Mouse (Mus musculus) layer of hippocampus, postnatal 36 days (tissue): ENCODE measurements around the gene Coro7. TPM values are rescaled to one million over a fixed set of nuclear protein-coding genes. Genes with fewer than 3 reads are reported as not detected.

Experiments
- DNase-seq, 2 experiments: peaks; one replicate each; pipeline ENCODE4 v3.0.0; 2022
- total RNA-seq, 2 experiments: library from RNA; stranded (reverse); gene quantifications; 2 replicates each; pipeline ENCODE4 v1.2.3; 2021

Gene Coro7
- total RNA-seq, 2 experiments from 2014 or later = 79.4 to 96.0 TPM

GRCm38 (mm10) chr16:4613736-4614135 is 65.8 kb downstream of the Coro7 start:
- no peak for DNase-seq

GRCm38 (mm10) chr16:4611676-4612075 is 67.9 kb downstream of the Coro7 start:
- no peak for DNase-seq

- no peak for DNase-seq
Measured at GRCm38 (mm10) chr16:4611193-4611592, 68.4 kb downstream of the Coro7 start.

GRCm38 (mm10) chr16:4608532-4609059 is 71.0 kb downstream of the Coro7 start:
- no peak for DNase-seq

DNA sequence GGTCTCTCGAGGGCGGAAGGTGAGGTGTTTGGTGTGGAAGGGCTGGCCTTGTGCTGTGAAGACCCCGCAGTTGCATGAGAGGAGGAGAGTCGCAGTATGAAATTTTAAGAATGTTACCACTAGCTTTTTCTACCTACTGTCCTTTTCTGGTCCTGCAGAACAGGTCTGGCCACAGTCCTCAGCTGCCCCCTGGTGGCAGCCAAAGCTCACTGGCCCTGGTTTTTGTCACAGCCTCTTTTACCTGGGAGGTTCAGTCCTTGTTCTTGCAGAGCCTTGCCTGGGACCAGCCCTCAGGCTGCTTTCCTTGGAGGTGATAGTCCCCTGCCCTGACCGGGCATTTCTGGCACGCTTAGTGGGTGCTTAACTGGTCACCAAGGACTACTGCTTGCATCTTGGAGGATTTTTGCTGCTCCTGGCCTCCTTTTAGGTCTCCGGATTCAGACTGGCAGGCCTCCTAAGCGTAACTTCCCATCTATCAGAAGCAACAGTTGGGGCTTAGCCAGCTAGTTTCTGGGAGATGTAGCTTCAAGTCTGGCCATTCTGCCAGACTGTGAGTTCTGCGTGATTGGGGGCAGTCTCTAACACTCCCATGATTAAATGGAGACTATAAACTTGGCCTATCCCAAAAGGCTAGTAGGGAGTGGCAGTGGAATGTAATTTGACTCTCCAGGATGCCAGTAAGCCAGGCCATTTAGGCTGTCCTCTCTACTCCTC is 71.6 kb downstream of the Coro7 start:
- peak; percentile 68 to 74 for DNase-seq

DNA sequence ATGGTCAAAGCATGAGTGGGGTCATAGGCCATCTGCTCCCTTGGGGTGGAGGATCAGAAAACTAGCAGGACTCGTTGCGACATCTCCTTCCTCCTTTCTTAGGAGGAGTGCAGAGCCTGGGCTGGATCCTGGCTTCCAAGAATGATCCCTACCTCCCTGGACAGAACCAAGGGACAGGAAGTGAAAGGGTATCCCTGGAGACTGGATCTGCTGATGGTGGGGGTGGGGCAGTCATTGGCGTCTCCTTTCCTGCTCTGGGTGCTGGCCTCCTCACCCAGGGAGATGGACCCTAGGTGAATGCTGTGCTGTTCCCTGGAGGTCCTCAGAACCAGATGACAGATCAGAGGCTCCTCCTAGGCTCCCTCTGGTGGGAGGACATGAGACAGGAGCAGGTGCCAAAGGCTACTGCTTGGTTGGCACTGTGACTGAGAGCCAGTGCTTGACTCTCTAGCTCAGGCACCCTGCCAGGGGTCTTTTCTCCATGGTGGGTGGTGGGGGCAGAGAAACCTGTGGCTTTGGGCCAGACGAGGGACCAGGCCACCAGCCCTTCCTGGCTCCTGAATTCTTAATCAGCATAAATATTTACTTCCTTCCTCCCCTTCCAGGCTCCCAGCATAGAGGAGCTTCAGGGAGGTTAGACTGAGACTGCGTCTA is 73.0 kb downstream of the Coro7 start:
- DNase-seq = no peak

DNA sequence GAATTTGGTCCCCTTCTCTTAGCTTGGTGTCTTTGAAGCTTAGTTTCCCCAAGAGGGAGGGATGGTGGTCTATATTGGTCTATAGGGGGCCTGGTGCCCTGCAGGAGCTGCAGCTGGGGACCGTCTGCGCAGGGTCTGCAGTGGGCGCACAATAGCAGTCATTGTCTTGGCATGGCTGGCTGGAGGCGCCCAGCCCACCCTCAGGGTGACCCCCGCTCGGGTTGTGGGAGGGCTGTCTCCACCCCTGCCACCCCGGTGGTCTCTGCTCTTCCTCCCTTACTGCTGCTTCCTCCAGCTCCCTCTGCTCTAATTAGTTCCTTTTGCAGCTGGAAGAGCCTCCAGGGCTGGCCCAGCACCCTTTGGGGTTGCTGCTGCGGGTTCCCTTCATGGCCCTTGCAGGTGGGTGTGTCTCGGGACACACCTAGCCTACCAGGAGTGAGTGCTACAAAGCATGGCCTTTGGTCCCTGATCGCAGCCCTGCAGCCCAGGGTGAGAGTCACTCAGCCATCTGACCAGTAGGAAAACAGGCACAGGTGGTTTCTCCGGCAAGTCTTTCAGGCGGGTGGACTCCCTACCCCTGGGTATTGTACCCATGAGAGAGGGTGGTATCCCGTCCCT is 74.0 kb downstream of the Coro7 start:
- DNase-seq = no peak

DNA sequence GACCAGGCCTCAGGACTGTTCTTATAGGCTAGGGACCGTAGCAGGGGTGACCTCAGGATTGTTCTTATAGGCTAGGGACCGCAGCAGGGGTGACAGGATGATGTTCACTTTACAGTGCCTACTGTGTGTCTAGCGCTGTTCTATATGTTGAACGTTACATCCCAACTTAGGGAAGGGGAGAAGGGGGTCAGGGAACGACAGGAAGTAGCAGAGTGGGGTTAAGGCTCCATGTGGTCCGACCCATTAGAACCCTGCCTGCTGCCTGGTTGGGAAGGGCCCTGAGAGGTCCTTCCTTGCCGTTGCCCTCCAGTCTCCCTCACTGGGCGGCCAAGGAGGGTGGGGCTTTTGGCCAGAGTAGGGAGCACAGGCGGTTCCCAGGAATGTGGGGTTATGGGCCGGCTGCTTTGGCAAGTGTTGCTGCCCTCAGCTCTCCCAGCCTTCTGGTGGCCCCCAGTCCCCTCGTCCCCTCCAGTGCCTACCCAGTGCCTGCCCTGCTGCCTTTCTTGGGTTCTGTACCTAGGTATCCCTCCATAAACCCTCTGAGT is 75.2 kb downstream of the Coro7 start:
- DNase-seq = no peak

DNA sequence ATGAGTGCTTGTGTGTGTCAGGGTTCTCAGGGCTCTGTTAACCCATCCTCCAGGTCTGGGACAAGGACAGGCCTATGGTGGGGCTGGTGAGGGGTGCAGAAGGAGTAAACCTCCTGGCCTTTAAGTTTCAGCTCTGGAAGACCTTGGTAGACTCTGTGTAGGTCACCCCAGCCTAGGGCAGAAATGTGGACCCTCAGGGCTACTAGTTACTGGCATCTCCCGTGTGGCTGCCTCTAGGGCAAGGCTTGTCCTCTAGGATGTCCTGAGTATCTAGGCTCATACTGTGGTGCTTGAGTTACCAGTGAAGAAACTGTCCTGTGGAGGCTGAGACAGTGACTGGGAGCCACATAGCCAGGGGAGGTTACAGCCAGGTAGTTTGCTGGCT is 76.1 kb downstream of the Coro7 start:
- no peak for DNase-seq

- no peak for DNase-seq
Measured at GRCm38 (mm10) chr16:4602766-4603452, 76.7 kb downstream of the Coro7 start.

GRCm38 (mm10) chr16:4602189-4602588 is 77.4 kb downstream of the Coro7 start:
- no peak for DNase-seq

DNA sequence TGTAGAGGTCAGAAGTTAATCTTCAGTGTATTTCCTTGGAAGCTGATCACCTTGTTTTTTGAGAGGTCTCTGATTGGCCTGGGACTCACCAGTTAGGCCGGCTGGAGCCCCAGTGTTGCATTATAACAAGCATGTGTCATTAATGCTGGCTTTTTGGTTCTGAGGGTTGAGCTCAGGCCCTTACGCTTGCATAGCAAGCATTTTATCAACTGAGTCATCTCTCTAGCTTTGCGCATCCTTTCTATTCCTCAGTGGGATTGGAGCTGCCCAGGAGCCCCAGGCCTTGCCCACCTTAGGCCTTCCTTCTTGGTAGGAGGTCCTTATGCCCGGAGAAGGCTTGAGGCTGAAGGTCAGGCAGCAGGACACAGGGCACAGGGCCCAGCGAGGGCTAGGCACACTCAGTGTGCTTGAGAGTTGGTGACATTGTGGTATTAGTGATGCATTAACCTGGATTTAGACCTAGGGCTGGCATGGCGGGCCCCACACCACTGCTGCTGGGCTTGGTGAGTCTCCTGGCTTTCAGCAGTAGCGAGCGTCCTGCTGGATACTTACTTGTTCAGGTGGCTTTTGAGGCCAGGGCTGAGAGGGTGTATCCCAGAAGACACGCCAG is 78.8 kb downstream of the Coro7 start:
- DNase-seq = no peak

DNA sequence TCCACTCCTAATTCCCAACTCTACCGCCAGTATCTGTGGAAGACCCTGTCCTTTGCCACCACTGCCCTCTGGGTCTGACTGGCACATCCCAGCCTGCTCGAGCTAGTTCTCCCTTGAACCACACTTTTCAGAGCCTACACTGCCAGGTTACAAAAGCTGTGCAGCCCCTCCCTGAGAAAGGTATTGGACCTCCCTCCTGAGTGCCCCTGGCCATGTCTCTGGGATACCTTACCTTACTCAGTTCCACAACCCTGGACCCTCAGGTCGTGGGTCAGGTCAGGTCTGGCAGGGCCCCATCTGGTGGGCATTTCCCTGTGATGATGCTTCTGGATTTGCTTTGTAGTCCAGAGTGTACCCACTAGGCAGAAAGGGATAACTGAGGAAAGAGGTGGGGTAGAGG is 80.0 kb downstream of the Coro7 start:
- no peak for DNase-seq

DNA sequence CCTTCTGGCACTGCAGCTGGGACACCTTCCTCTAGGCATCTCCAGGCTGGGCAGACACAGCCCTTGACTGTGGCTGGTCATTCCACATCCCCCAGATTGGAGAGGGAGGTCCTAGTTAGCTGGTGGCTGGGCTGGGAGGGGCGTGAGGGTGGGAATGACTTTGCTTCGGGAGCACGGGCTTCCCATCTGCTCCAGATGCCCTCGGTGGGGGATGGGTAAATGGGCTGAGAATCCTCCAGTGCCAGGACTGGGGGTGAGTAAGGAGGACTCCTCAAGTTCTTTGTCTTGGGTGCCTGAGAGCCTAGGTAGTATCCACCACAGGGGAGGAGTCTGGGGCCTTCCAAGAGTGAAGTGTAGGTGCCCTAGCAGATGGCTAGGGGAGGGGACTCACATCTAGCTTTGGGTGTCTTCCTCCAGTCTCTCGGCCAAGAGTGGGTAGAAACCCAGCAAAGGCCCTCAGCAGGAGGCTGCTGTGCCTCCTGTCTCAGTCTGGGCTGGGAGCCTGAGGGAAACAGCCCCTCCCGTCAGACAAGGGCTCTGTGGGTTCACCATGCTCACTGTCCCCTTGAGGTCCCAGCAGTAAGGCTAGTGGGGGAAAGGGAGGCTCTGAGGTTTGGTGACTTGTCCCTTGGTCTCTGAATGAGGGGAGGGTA is 80.6 kb downstream of the Coro7 start:
- no peak for DNase-seq

- no peak for DNase-seq
Measured at GRCm38 (mm10) chr16:4598041-4598440, 81.5 kb downstream of the Coro7 start.

GRCm38 (mm10) chr16:4597296-4597695 is 82.3 kb downstream of the Coro7 start:
- DNase-seq = no peak

GRCm38 (mm10) chr16:4596836-4597235 is 82.7 kb downstream of the Coro7 start:
- DNase-seq = no peak

DNA sequence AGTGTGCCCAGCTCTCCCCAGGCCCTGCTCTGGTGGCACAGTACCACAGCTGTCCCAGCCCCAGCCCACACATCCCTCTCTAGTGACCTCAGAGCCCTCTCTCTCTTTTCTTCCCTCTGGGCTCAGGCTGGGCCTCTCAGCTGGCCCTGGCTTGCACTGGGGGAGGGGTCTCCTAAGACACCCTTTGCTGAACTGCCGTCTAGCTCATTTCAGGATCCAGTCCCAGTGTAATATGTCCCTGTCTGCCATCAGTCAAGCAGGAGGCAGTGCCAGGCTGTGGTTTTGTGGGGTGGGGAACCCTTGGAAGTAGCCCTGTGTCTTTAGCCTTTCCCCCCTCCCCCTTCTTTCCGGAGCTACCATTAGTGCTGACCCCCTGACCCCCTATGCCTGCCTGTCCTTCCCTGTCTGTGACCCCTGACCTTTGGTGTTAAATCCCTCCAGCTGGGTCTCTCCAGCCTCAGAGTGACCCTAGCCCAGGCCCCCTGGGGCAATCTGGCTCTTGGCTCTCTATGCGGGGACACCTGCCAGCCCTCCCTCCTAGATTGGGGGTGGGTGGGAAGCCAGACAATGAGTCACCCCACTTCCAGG is 83.3 kb downstream of the Coro7 start:
- no peak for DNase-seq

DNA sequence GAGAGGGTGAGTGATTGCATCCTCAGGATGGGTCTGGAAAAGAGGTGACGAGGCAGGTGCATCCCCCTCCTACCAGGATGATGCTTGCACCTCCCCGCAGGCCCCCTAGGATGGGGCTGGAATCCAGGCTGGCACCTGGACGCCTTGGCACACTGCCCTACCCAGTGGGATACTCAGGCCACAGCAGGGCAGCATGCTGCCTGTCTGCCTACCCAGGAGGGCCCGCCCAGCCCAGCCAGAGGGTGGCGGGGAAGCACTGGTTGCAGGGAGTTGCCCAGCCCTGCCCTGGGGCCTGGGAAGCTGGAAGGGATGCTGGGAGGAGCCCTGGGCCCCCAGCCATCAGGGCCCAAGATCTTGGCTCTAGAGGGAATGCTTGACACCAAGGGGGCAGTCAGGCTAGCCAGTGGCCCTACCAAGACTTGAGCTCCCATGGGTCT is 84.0 kb downstream of the Coro7 start:
- peak in 1 of 2 experiments; percentile 35 for DNase-seq

GRCm38 (mm10) chr16:4594814-4595526 is 84.6 kb downstream of the Coro7 start:
- peak in 1 of 2 experiments; percentile 32 for DNase-seq
